Mouse (Mus musculus): ENCODE data around the gene Mogs. TPM values are rescaled to one million over a fixed set of nuclear protein-coding genes. Genes with fewer than 3 reads are reported as not detected.

The Mogs gene
- total and polyA plus RNA-seq, 2 experiments from 2014 or later: 18.8 to 40.3 TPM

GRCm38 (mm10) chr6:83120930-83121862 is 5.9 kb downstream of the Mogs start, which contains the start of gene Wbp1:
Wbp1 (minus strand) TSS chr6:83121559.
- H3K4me1 ChIP-seq (ENCODE audit: insufficient read depth, low read length): peaks cover 9% of the 10 kb centered on the region; the same call in 1 of the 2 replicates

DNA sequence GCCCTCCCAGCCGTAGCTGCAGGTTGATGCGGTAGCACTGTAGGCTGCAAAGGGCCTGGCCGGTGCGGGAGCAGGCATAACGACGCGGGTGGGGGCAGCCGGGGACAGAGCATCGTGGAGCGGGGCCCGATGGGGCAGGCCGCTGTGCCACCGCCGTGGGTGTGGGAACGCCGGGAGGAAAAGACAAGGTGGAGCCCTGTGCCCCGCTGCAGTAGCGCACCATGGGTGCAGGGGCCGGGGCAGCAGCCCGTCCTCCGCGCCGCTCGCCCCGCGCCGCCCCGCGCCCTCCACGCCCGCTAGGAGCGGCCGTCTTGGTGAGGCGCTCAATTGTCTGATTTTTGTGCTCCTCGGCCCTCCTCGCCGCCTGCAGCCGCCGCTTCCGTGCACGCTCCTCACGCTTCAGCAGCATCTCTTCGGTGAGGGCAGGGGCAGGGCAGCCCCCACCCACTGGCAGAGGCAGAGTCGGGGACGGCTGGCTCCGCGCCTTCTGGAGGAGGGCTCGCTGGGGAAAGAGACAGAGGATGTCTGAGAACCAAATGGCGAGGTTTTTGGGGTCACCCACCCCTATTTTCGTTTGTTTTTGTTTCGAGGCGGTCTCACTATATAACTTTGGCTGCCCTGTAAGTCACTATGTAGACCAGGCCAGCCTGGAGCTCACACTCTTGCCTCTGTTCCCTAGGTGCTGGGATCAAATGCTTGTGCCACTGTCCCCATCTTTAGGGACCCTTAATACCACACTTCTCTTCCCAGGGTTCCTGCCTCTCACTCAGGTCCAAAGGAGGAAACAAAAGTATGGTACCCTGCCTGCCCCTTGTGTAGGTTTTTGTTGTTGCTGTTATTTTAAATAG is 6.8 kb downstream of the Mogs start:
- WGBS: 2% methylated on average over 45 of the region's 52 CpGs
- ATAC-seq (ENCODE audit: low FRiP score) (peak; percentile 4; the same call in 1 of the 2 replicates), DNase-seq (ENCODE audit: low spot score) (no peak)
- H3K4me1 ChIP-seq (ENCODE audit: insufficient read depth, low read length): peaks cover 9% of the 10 kb centered on the region; the same call in 1 of the 2 replicates
- peak overlapping the region; percentile 80 for H3K9ac ChIP-seq (replicated peaks; ENCODE audit: low read length, poor library complexity, severe bottlenecking)
- peaks cover 17% of the 10 kb centered on the region for H3K36me3 ChIP-seq (ENCODE audit: insufficient read depth, low read length)
- peak overlapping the region; percentile 94 for H3K27ac ChIP-seq (ENCODE audit: low read depth, low read length)
- H3K4me3 ChIP-seq (ENCODE audit: low read depth, low read length): peak overlapping the region; percentile 68
- no peak for TF ChIP-seq CTCF (IDR thresholded peaks at IDR 0.05)
- H3K27me3 ChIP-seq (ENCODE audit: insufficient read depth, low read length): no peaks in the 10 kb centered on the region
- H3K4me2 ChIP-seq (ENCODE audit: low read depth, low read length, poor library complexity, severe bottlenecking): peak overlapping the region; percentile 95
- H3K9me3 ChIP-seq (ENCODE audit: low read length): no peaks in the 10 kb centered on the region

More at GRCm38 (mm10) chr6:83120930-83121862, 5.9 kb downstream of the Mogs start, which contains the start of gene Wbp1:
- Histone ChIP-seq H3K9me3 (ENCODE audit: low read length) (no peaks in the 10 kb centered on the region), H3K27me3 (ENCODE audit: insufficient read depth, low read length) (no peaks in the 10 kb centered on the region), H3K27ac (ENCODE audit: low read depth, low read length) (peak within 1 kb of the TSS; percentile 94), H3K9ac (replicated peaks; ENCODE audit: low read length, poor library complexity, severe bottlenecking) (peak within 1 kb of the TSS; percentile 83), H3K4me3 (ENCODE audit: low read depth, low read length) (peak within 1 kb of the TSS; percentile 68), H3K36me3 (ENCODE audit: insufficient read depth, low read length) (peaks cover 19% of the 10 kb centered on the region), H3K4me2 (ENCODE audit: low read depth, low read length, poor library complexity, severe bottlenecking) (peak within 1 kb of the TSS; percentile 95)
- peak; percentile 94 for ATAC-seq (ENCODE audit: low FRiP score)
- peak; percentile 19; the same call in 1 of the 2 replicates for TF ChIP-seq CTCF (IDR thresholded peaks at IDR 0.05)
- DNase-seq (ENCODE audit: low spot score): peak; percentile 99
- WGBS: under 1% methylated on average over 37 of the region's 38 CpGs

DNA sequence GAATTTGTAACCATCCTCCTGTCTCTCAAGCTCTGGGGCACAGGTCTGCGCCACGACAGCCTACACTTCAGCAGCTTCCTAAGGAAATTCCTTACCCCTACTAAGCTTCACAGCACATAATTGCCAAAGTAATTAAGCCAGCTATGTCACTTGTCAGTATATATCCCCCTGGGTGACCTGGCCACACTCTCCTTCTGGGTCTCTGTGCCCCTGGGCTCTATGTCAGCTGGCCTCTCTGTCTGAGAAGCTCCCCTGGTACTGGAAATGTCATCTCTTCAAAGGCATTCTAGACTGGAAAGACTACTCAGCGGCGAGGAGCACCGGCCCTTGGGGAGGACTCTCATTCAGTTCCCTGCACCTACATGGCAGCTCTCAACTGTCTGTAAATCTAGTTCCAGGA is 7.7 kb downstream of the Mogs start:
- Histone ChIP-seq H3K9me3 (ENCODE audit: low read length) (no peaks in the 10 kb centered on the region), H3K4me2 (ENCODE audit: low read depth, low read length, poor library complexity, severe bottlenecking) (no peak overlapping the region), H3K36me3 (ENCODE audit: insufficient read depth, low read length) (peaks cover 8% of the 10 kb centered on the region), H3K4me3 (ENCODE audit: low read depth, low read length) (no peak overlapping the region), H3K27ac (ENCODE audit: low read depth, low read length) (no peak overlapping the region), H3K9ac (replicated peaks; ENCODE audit: low read length, poor library complexity, severe bottlenecking) (no peak overlapping the region), H3K4me1 (ENCODE audit: insufficient read depth, low read length) (peaks cover 9% of the 10 kb centered on the region; the same call in 1 of the 2 replicates), H3K27me3 (ENCODE audit: insufficient read depth, low read length) (no peaks in the 10 kb centered on the region)
- ATAC-seq (ENCODE audit: low FRiP score) (no peak), DNase-seq (ENCODE audit: low spot score) (no peak)
- 75% methylated on average over 5 of the region's 5 CpGs for WGBS
- no peak for TF ChIP-seq CTCF (IDR thresholded peaks at IDR 0.05)

DNA sequence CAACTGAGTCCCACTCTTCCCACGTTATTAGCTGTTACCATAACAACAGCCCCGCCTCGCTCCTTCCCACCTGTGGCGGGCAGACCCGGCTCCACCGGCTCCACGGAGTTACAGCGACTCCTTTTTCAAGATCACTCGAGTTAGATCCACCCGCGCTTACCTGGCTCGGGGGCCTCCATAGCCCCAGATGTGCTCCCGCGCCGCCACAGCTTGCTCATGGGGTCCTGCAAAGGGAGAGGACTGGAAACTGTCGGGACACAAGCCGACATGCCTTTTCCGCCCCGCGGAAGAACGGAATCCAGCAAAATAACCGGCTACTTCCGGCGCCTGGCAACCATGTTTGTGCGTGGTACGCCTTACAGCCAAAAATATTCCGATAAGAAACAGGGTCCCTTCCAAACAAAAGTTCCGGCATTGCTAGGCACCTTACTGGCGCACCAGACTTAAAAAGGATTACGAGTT is 9.6 kb downstream of the Mogs start:
- ATAC-seq (ENCODE audit: low FRiP score) (peak; percentile 32; the same call in 1 of the 2 replicates), DNase-seq (ENCODE audit: low spot score) (peak; percentile 98)
- under 1% methylated on average over 30 of the region's 30 CpGs for WGBS
- Histone ChIP-seq H3K36me3 (ENCODE audit: insufficient read depth, low read length) (no peaks in the 10 kb centered on the region), H3K4me3 (ENCODE audit: low read depth, low read length) (peak overlapping the region; percentile 66), H3K4me1 (ENCODE audit: insufficient read depth, low read length) (peaks cover 7% of the 10 kb centered on the region; the same call in 1 of the 2 replicates), H3K9ac (replicated peaks; ENCODE audit: low read length, poor library complexity, severe bottlenecking) (peak overlapping the region; percentile 47), H3K4me2 (ENCODE audit: low read depth, low read length, poor library complexity, severe bottlenecking) (peak overlapping the region; percentile 80), H3K27me3 (ENCODE audit: insufficient read depth, low read length) (no peaks in the 10 kb centered on the region), H3K9me3 (ENCODE audit: low read length) (no peaks in the 10 kb centered on the region), H3K27ac (ENCODE audit: low read depth, low read length) (no peak overlapping the region)
- TF ChIP-seq CTCF (IDR thresholded peaks at IDR 0.05): no peak

- Histone ChIP-seq H3K4me2 (ENCODE audit: low read depth, low read length, poor library complexity, severe bottlenecking) (peak within 1 kb of the TSS; percentile 80), H3K4me3 (ENCODE audit: low read depth, low read length) (peak within 1 kb of the TSS; percentile 66), H3K4me1 (ENCODE audit: insufficient read depth, low read length) (peaks cover 3% of the 10 kb centered on the region; the same call in 1 of the 2 replicates), H3K9me3 (ENCODE audit: low read length) (no peaks in the 10 kb centered on the region), H3K9ac (replicated peaks; ENCODE audit: low read length, poor library complexity, severe bottlenecking) (peak within 1 kb of the TSS; percentile 47), H3K27ac (ENCODE audit: low read depth, low read length) (no peak within 1 kb of the TSS), H3K36me3 (ENCODE audit: insufficient read depth, low read length) (no peaks in the 10 kb centered on the region), H3K27me3 (ENCODE audit: insufficient read depth, low read length) (no peaks in the 10 kb centered on the region)
- WGBS: 19% methylated on average over 5 of the region's 5 CpGs
- no peak for ATAC-seq (ENCODE audit: low FRiP score)
- no peak for DNase-seq (ENCODE audit: low spot score)
- no peak for TF ChIP-seq CTCF (IDR thresholded peaks at IDR 0.05)
Measured at GRCm38 (mm10) chr6:83125331-83125730, 10.0 kb downstream of the Mogs start, which contains the start of gene Ino80b. Ino80b (minus strand) TSS chr6:83125431.
